20 mouse cellular contexts compared by ENCODE assay signal in genomic region chr11:55681226-55681980, GRCm38 (mm10).
DNase-seq lines count a peak whose midpoint lies in the region; ATAC-seq lines count a peak whose summit lies in the region.
"Had no signal": no experiment of that assay in that cellular context is flagged by ENCODE, and none has a peak within 500 bp of the region (broad histone marks: within the 10 kb centered on the region; RNA-seq: fewer than 3 reads in every experiment).

No protein-coding gene starts in this region.

- peak; percentile 13 for DNase-seq in R1 (ENCODE audit: low read depth, low spot score)
- peak; percentile 30 for DNase-seq in brain, adult 2 months (ENCODE audit: low read depth, low spot score)
- peak; percentile 74 for DNase-seq in neural tube, embryonic 11.5 days (ENCODE audit: low spot score)
- no peak for DNase-seq in thymus, postnatal 10 days (ENCODE audit: low spot score in 2 of 2)
- DNase-seq in urinary bladder, postnatal 25 days (ENCODE audit: low spot score) = no peak
- DNase-seq in heart, postnatal 36 days = no peak
- DNase-seq: cerebellum, adult 11 months; cerebellum, postnatal 25 days; gastrocnemius, adult 2 months; heart, adult 18-20 months; heart, postnatal 14 days; liver; lung, adult 2 months; lung, postnatal 36 days; thymus, adult 18-20 months had no signal

- H3K4me3 ChIP-seq in hindbrain, embryonic 12.5 days = peak overlapping the region; percentile 16
- no peak overlapping the region for H3K4me3 ChIP-seq in neural tube, embryonic 11.5 days (ENCODE audit: low read depth, low read length)
- H3K4me3 ChIP-seq: embryonic facial prominence, embryonic 12.5 days; gastrocnemius, adult 2 months; intestine, embryonic 15.5 days; midbrain, embryonic 12.5 days had no signal

- peak; percentile 33 for ATAC-seq in hindbrain, embryonic 12.5 days (ENCODE audit: low FRiP score)
- peak; percentile 11; the same call in 1 of the 2 replicates for ATAC-seq in neural tube, embryonic 11.5 days (ENCODE audit: insufficient read depth, low FRiP score, low TSS enrichment)
- ATAC-seq: forebrain, embryonic 16.5 days; intestine, embryonic 15.5 days had no signal

- intact Hi-C loops in heart, postnatal 36 days (cut with DNase I) = no loop called here

- H3K4me2 ChIP-seq in hindbrain, embryonic 12.5 days (replicated peaks) = peak overlapping the region; percentile 42
- peak overlapping the region; percentile 26 for H3K4me2 ChIP-seq in neural tube, embryonic 11.5 days (ENCODE audit: low read depth)
- H3K4me2 ChIP-seq: embryonic facial prominence, embryonic 12.5 days; intestine, embryonic 15.5 days; midbrain, embryonic 12.5 days had no signal

- 44% methylated on average over 21 of the region's 21 CpGs for WGBS in hindbrain, embryonic 12.5 days
- 50% methylated on average over 21 of the region's 21 CpGs for WGBS in neural tube, embryonic 11.5 days

- no peak overlapping the region for H3K9ac ChIP-seq in hindbrain, embryonic 12.5 days
- H3K9ac ChIP-seq in neural tube, embryonic 11.5 days (ENCODE audit: low read length) = no peak overlapping the region
- H3K9ac ChIP-seq: embryonic facial prominence, embryonic 12.5 days; intestine, embryonic 15.5 days; midbrain, embryonic 12.5 days had no signal

- H3K27me3 ChIP-seq in hindbrain, embryonic 12.5 days = no peaks in the 10 kb centered on the region
- H3K27me3 ChIP-seq in neural tube, embryonic 11.5 days (ENCODE audit: control insufficient read depth, insufficient read depth, low read length) = no peaks in the 10 kb centered on the region
- H3K27me3 ChIP-seq: embryonic facial prominence, embryonic 12.5 days; intestine, embryonic 15.5 days; midbrain, embryonic 12.5 days had no signal

- peak overlapping the region; percentile 56 for H3K27ac ChIP-seq in hindbrain, embryonic 12.5 days
- peak overlapping the region; percentile 80 for H3K27ac ChIP-seq in neural tube, embryonic 11.5 days (ENCODE audit: low read depth, low read length)
- H3K27ac ChIP-seq: embryonic facial prominence, embryonic 12.5 days; gastrocnemius, adult 2 months; intestine, embryonic 15.5 days; midbrain, embryonic 12.5 days had no signal

- no peaks in the 10 kb centered on the region for H3K9me3 ChIP-seq in hindbrain, embryonic 12.5 days (replicated peaks)
- H3K9me3 ChIP-seq in neural tube, embryonic 11.5 days (ENCODE audit: control insufficient read depth, low read length) = no peaks in the 10 kb centered on the region
- H3K9me3 ChIP-seq: embryonic facial prominence, embryonic 12.5 days; intestine, embryonic 15.5 days; midbrain, embryonic 12.5 days had no signal

- H3K4me1 ChIP-seq in hindbrain, embryonic 12.5 days = peaks cover 32% of the 10 kb centered on the region
- H3K4me1 ChIP-seq in neural tube, embryonic 11.5 days (ENCODE audit: control insufficient read depth, insufficient read depth, low read length) = peaks cover 29% of the 10 kb centered on the region
- H3K4me1 ChIP-seq: embryonic facial prominence, embryonic 12.5 days; intestine, embryonic 15.5 days had no signal

- no peaks in the 10 kb centered on the region for H3K36me3 ChIP-seq in hindbrain, embryonic 12.5 days
- H3K36me3 ChIP-seq in neural tube, embryonic 11.5 days (ENCODE audit: control insufficient read depth, insufficient read depth, low read length) = no peaks in the 10 kb centered on the region
- H3K36me3 ChIP-seq: embryonic facial prominence, embryonic 12.5 days; intestine, embryonic 15.5 days; midbrain, embryonic 12.5 days had no signal

Comparison
In these comparisons a context has a peak if more than half of its experiments do, and no peak if none do; other contexts are left out.
1. DNase-seq: peak in R1 (single experiment), brain, adult 2 months (single experiment) and neural tube, embryonic 11.5 days (single experiment); none in thymus, postnatal 10 days (0 of 2), urinary bladder, postnatal 25 days (single experiment) and heart, postnatal 36 days (0 of 2).